Mouse (Mus musculus) T-helper 1 cell (primary cell): ENCODE results near the gene Cd82.

Source experiments
- in situ Hi-C: fragments of 300-600 bp; cut with MboI, MseI; formaldehyde crosslinking; loops from one replicate; pipeline ENCODE4 v1.15.1; 2025; ENCODE audit warnings: high pct_unique_total_duplicates

Cd82 gene

DNA sequence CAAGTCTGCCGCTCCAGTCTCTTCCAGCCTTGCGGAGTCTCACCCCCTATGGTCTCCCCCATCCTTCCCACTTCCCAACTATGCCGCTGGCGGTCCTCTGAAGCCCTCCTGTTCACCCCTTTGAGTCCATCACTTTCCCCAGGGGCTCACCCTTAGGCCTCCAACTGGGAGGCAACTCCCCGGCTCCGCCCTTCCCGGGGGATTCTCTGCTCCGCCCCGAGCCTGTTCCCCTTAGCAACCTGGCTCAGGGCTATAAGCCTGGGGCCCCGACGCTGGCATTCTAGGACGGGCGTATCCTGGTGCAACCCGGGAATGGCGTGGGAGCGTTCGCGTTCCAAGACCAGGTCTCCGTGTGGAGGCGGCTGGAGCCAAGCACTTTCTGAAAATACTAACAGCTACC is at the start of gene Cd82:
TSS of gene Cd82 (minus strand) at position 381 of the 400 bp plus-strand sequence.
- in situ Hi-C loops: loop anchor here (25.0 kb wide), 1 partner anchor 1500 kb away; no protein-coding TSS in a partner anchor

DNA sequence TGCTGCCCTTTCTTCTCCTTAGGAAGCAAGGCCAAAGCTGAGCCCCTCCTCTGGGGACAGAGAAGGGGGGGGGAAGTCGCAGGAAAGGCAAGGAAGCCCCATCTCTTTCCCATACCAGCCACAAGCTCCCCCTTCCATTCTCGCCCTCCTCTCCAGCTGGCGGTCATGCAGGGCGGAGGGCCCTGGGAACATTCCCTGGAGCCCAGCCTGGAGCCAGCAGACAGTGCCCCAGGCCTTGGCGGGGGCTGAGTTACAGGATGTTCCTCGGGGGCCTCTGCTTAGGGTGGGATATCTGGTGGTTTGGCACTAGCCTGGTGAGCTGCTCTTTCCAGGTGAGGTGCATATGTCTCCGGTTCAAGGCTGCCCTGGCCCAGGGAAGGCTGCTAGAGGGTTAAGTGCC is 49.2 kb upstream of the Cd82 start:
- in situ Hi-C loops: no loop called here

DNA sequence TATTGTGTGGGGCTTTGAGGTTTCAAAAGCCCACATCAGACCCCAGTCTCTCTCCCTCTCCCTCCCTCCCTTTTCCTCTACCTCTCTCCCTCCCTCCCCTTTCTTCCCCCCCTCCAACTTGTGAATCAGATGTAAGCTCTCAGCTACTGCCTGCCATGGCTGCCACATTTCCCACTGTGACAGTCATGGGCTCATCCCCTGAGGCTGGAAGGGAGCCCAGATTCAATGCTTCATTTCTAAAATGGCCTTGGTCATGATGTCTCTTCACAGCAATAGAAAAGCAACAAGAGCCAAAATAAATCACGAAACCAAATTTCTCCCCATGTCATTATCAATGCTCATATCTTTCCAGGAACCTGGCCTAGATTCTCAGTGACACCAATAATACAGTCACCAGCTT is 47.9 kb upstream of the Cd82 start:
- in situ Hi-C loops: no loop called here

DNA sequence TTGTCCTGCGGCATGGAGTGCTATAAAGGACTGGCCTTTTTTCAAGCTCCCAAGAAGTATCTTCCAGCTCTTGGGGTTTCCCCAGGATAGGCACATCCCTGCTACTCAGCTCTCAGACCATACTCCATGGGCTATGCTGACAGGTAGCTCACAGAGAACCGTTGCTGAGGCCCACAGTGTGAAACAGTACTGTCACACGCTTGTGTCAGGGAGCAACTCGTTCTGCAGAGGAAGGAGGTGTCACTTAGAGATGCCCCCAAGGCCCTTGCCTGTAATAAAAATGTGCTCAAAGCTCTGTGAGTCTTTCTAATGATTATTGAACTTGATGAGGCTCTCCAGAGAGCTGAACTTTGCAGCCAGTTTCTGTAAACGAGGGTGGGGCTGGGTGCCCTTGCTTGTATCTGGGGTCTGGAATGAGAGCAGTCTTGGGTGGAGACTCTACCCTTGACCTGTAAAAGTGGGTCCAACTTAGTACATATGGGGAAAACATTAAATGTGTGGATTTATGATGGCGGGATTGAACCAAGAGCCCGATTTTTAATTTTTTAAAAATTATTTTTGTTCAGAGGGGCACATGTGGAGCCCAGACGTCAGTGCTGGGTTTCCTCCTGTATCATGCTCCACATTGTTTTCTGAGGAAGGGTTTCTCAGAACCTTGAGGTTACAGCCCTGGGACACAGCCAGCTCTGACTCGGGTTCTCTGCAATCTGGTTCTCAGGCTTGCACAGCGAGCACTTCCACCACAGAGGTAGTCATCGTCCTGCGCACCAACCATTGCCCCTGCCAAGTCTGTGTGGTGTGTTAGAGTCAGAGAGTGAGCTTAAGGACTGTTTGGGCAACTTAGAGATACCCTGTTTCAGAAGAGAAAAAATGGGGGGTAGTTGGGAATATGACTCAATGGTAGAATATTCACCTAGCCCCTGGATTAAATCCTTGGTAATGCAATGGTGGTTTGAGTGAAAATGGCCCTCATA is 47.1 kb upstream of the Cd82 start:
- in situ Hi-C loops: no loop called here

DNA sequence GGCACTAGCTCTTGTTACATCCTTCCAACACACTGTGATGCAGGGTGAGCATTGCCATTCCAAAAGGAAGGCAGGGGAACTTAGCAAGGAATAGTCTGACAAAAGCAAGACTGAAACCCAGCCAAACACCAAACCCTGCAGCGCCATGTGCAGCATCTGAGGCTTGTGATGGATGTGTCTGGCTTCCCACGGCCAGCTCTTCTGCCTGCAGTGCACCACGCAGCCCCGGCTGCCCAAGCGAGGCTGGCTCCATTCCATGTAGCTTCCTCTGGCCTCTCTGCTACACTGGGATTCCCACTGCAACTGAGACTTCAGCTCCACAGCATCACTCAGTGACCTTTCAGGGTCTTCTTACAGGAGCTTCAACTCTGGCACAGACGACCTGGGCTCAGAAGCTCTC is 42.2 kb upstream of the Cd82 start:
- in situ Hi-C loops: no loop called here

DNA sequence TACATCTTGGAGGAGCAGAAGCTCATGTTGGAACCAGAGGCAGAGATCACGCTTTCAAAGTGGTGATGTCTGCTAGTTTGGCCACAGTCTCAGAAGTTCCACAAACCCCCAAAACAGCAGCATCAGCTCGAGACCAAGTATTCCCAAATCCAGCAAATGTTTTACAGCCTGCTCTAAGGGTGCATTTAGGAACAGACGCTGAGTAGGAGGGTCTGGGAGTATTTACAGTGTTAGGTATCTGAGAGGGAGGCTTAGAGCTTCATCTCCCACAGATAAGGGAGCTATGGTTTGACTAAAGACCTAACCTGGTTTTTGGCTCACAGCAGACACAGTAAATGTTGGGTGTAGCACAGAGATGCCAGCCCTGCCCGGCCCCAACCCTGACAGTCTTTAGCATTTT is 40.4 kb upstream of the Cd82 start:
- in situ Hi-C loops: no loop called here

DNA sequence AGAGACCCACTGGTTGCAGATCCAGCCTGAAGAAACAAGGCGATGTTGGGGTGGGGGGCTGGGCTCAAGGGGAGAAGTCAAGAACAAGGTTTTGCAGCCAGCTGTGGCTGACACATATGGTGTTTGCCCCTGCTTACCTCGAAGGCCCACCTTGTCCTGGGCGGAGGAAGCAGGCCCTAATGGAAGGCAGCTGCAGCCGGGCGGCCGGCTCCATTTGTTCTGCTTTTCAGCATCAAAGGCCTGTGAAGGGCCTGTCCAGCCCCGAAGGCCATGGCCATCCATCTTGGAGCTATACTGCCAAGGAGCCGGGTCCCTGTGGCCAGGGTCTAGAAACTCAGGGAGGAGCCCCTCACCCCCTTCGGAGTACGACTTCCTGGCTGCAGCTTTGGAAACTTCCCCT is 38.4 kb upstream of the Cd82 start:
- in situ Hi-C loops: no loop called here

DNA sequence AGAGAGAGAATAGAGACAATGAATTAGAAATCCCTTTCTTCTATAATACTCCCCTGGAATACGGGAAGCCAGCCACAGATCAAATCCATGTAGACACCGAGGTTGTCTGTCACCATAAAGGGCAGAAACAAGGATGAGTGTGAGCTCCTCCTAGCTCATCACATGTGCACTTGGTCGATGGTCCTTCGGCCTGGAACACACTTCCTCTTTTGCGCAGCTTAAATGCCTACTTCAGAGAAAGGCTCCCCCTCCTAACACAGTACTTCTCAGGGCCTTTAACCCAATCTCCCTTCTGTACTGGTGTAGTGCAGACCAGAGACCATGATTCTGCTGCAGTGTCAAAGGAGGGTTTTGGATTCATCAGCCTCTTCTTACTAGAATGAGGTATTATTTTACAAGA is 34.3 kb upstream of the Cd82 start:
- in situ Hi-C loops: no loop called here

DNA sequence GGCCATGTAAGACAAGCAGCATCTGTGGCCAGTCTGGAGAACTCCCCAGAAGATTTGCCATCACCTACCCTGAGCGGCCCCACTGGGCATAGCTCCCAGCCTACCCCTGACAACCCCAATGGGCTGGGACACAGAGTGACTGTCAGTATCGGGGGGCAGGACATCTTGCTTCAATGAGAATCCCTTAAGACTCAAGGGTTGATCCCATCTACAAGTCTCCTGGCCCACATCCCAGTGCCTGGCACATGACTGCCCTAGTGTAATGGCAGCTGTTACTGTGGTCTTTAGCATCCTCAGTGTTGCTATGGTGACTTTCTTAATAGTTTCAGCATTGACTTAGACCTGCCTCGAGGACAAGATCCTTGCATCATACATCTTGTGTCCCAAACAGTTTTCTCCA is 32.2 kb upstream of the Cd82 start:
- in situ Hi-C loops: no loop called here

DNA sequence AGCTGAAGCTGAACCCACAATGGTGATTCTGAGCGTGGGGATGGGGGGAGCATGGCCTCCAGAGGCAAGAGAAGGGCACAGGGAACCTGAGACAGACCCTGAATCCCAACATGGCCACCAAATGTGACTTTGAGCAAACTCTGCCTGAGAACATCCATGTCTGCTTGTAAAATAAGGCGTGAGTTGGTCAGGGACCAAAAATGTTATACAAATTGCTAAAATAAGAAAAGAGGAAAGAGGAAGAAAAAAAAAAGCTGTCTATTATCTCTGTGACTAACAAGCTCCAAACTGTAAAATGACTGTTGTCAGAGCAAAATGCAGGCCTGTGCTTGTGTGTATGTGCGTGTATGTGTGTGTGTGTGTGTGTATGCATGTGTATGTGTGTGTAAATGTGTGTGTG is 30.6 kb upstream of the Cd82 start:
- in situ Hi-C loops: no loop called here

DNA sequence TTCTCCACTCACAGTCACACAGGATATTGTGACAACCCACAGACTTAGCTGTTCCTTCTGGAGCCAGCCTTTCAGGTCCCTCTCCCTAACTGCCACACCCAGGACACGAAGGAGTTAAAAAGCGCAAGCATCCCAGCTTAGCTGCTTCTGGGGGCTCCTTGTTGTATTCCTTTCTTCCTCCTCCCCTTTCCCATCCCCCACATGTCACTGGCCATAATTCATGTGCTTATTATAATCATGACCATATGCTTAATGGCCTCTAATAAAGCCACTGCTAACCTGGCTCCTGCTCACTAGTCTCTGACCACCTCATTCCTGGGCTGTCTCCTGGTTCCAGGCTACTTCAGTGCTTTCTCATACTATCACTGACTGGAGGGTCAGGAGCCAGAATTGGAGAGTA is 27.6 kb upstream of the Cd82 start:
- in situ Hi-C loops: no loop called here

DNA sequence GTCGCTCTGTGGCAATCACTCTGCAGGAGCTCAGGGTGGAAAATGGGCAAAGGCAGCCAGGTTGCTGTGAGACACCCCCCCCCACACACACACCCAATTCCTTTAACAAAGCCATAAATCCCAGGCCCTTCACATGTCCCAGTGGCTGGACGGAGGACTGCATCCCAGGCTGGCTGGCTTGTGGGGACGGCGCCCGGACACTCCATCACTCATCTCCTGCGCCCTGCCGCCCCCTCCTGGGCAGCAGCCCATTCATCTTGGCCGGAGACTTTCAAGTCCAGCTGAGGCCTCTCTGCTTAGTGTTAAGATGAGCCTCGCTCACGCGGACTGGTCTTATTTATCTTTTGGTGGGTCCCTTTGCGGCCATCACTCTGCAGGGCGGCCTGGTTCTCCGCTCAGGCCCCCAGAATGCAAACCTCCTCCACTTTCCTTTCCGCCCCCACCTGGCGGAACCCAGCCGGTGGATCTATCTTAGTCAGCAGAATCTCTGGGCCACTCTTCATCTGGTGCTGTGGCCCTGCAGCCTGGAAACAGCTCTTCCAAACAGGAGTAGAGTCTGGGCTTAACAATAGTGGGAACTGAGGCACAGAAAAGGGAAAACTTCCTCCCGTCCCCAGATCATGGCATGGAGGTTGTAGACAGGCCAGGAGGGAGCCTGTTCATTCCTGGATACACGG is 26.1 kb upstream of the Cd82 start:
- in situ Hi-C loops: loop anchor here (5.0 kb wide), 1 partner anchor 168 kb away; no protein-coding TSS in a partner anchor

DNA sequence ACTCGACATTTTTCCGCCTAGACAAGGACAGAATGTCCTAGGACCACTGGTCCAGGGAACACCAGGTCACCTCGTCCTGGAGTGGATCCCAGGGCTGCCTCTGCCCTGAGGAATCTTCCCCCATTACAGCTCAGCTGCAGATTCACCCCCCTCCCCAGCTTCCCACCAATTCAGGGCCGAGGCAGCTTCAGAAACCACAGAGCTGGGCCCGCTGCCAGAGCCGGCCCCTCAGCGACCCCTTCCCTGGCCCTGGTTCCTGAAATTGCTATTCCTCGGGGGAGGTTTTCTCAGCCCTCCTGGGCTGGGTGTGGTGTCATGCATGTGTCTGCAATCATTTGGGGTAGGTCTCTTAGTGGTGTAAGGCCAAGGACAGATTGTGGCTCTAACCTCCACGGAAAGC is 22.5 kb upstream of the Cd82 start:
- in situ Hi-C loops: loop anchor here (5.0 kb wide), 1 partner anchor 172 kb away; no protein-coding TSS in a partner anchor

DNA sequence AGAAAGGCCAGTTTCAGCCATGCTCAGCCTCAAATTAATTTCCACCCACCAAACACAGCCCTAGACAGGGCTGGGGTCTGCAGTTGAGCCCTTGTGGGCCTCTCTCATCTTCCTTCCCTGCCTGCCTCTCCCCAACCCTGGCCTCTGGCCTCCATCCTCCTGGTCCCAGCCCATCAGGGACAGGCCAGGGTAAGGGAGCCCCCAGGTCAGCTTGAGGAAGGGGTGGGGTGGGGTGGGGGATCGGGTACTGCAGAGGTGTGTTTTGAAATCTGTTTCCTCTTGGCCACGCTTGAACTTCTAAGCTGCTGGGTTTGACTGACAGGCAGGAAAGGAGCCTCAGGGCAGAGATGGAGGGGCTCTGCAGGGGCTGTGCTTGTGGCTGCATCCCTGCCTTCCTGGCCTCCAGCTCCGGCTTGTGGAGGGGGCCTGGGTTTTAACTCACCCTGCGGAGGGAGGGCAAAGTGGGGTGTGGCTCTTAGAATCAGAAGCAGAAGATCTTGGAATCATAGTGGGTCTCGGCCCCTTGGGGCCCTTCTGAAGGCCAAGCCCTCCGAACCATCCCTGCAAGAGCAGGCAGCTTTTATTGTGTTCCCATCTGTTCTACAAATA is 19.2 kb upstream of the Cd82 start:
- in situ Hi-C loops: no loop called here

DNA sequence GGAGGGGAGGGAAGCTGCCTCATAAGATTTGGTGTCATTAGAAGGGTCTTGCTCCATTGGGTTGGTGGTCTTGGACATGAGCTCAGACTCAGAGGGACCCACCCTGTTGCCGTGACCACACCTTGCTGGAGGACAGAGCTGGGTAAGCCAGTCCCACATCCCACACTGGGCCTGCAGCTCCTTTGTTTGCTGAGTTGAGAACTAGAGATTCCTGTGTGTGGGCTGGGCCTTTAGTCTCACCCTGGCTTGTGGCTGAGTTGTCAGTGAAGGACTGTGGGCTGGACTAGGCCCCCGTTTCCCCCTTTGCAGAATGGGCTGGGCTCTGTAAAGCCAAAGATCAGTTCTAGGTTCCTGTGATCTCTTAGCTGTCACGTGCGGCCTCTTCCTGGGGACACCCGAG is 15.8 kb upstream of the Cd82 start:
- in situ Hi-C loops: loop anchor here (5.0 to 10.0 kb wide), 2 partner anchors 266 to 336 kb away; no protein-coding TSS in a partner anchor

DNA sequence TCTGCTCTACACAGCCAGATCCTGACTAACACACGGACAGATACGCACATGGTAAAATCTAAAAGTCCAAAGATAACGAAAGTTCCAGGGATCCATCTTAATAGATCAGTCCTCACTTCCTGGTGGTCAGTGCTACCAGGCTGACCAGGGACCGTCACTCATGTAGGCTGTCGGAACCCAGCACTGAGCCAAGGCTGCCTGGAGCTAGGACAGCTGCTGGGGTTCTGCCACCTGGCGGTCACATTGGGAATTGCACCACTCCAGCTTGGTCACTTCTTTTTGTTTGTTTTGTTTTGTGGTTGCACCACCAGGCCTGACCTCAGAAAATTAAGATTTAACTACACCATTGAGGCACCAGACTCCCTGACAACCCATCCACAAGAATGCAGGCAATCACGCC is 14.6 kb upstream of the Cd82 start:
- in situ Hi-C loops: loop anchor here (5.0 to 10.0 kb wide), 2 partner anchors 265 to 337 kb away; no protein-coding TSS in a partner anchor

DNA sequence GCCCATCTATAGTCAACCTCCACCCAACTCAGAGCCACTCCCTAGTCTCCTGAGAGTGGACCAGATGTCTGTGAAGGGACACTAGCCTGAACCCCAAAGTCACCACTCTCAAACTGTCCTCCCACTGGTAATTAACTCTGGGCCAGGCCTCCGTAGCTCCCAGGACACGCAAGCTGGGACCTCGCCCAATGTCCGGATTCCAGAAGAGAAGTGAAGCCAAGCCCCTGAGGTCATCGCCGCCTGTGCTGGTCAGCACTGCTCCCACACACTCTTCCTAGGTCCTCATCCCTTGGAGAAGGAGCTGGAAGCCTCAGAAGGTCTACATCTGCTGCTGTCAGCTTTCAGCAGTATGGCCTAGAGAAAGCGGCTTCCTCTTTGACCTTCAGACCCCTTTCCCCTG is 13.5 kb upstream of the Cd82 start:
- in situ Hi-C loops: loop anchor here (5.0 to 10.0 kb wide), 2 partner anchors 264 to 338 kb away; no protein-coding TSS in a partner anchor

DNA sequence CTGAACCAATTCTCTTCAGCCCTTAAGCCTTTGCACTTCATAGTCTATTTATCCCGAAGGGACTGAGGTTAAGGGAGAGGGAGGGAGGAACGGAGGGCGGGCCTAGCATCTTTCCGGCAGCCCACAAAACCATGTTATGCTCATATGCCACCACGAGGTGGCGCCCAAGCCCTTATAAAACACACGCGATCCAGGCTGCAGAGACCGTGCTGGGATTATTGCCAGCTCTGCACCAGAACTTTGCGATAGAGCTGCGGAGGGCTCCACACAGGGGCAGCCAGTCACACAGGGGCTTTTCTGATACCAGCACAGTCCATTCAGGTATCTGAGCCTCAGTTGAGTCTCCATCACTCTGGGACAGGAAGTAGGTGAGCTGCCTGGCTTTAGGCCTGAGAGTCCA is 12.1 kb upstream of the Cd82 start:
- in situ Hi-C loops: loop anchor here (5.0 to 10.0 kb wide), 2 partner anchors 263 to 340 kb away; no protein-coding TSS in a partner anchor

DNA sequence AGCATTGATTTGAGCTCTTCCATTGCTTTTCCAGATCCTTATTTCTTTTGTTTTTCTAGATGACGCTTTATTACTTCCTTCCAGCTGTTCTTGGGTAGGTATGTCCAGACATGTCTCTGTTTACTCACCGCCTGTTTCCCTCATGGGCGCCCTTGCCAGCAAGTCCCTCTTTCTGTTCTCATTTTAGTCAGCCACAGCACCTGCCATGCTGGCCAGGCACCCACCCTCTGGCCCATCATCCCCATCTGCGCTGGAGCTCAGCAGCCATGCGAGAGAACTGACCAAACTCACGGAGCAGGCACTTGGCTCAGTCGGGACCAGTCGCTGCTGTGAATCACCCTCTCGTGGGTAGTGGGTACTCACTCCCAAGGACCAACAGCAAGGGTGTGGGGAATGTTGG is 11.0 kb upstream of the Cd82 start:
- in situ Hi-C loops: loop anchor here (5.0 to 25.0 kb wide), 3 partner anchors 142 to 1512 kb away; partner anchors contain the start of gene Tspan18

DNA sequence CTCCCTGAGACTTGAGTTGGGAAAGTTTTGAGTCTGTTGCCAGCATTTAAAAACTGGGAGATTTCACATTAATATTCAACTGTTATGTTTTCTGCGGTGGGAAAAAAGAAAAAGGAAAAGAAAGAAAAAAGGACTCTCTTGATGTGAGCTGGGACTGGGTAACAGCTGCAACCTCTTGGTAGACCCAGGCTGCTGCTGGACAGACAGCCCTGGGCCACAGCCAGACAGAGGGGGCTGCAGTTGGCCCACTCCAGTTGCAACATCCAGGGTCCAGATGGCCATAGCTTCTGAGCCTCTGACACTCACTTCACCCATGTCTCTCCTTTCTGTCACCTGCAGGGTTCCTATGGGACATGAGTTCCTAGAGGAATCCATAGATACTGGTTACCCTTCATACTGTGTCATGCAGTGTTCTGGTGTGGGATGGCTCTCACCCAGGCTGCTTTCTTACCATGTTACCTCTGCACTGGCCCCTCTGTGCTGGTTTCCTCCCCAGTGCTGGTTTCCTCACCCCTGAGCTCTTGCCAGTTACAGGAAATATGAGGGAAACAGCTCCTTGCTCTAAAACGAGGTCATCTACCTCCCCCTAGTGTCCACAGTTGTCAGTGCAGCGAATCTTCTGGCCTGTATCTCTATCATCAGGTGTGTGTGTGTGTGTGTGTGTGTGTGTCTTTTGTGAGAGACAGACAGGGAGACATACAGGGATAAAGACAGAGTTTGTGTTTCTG is 8.1 kb upstream of the Cd82 start:
- in situ Hi-C loops: loop anchor here (5.0 to 25.0 kb wide), 3 partner anchors 139 to 1509 kb away; partner anchors contain the start of gene Tspan18

DNA sequence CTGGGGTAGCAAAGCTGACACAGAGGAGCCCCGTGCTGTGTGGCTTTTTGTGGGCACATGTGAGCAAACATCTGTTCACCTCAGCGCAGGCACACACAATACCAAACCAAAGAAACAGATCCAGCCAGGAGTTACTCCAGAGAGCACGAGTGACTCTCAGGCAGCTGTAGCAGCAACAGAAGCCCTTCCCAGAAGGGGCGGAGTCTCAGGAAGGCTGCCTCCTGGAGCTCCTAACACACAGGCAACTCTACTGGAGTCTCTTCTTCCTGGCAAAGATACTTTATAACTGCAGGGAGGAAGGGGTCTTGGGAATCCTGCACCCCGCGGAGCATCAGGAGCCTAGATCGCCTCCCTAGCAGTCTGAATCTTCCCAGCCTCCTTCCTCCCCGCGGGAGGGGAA is 7.2 kb upstream of the Cd82 start:
- in situ Hi-C loops: loop anchor here (5.0 to 25.0 kb wide), 3 partner anchors 138 to 1508 kb away; partner anchors contain the start of gene Tspan18
